Mouse (Mus musculus): ENCODE results near the gene Sarnp. TPM values are rescaled to one million over a fixed set of nuclear protein-coding genes. Genes with fewer than 3 reads are reported as not detected.
A peak's percentile ranks its signal among the peaks of the same experiment; 100 is the strongest.

Gene Sarnp
- polyA plus RNA-seq, 1 experiment from 2014 or later = 318 TPM

DNA sequence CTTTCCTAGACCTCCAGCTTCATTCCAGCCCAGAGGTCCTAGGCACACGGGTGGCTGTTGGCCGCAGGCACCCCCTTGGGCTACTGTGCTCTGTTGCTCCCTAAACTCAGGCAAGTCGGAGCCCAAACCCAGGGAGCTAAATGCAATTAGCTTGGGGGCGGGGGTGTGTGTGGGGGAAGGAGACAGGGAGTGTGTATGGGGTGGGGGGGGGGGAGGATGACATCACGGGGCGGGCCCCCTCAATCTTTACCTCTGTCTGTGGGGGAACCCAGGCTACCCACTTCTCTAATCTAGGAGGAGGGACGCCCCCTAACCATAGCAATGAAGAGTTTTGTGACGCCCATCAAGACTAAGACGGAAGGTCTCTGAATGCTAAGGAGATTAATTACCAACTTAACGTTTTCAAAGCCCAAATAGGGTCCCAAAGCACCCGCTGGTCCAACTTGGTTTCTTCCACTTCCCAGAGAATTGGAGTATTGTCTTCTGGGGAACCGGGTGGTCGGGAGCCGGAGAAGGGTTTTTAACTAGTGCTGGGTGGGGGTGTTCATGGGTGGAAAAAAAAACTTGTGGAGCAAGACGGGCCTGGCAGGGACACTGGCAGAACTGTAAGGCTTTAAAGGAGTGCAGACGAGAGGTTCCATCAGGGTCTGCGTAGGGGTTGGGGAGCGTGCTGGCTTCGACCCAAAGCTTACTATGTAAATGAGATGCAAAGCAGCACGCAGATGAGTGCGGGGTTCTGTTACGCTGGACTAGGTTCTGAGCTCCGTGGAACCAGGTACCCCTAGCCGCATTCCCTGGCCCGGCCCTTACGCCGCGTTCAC lies 12.7 kb upstream of the Sarnp start, which contains the start of gene Tmem198b:
Tmem198b (minus strand) TSS at position 100 of the 821 bp plus-strand sequence.
- Histone ChIP-seq H3K27ac (replicated peaks; ENCODE audit: low read depth, low read length) (peak within 1 kb of the TSS; percentile 98), H3K4me2 (ENCODE audit: low read depth, low read length) (peak within 1 kb of the TSS; percentile 54), H3K9me3 (replicated peaks; ENCODE audit: control insufficient read depth, low read length) (no peaks in the 10 kb centered on the region), H3K9ac (replicated peaks; ENCODE audit: low read length) (peak within 1 kb of the TSS; percentile 85), H3K27me3 (ENCODE audit: control insufficient read depth, insufficient read depth, low read length) (no peaks in the 10 kb centered on the region), H3K4me1 (ENCODE audit: control insufficient read depth, insufficient read depth, low read length) (no peaks in the 10 kb centered on the region), H3K36me3 (replicated peaks; ENCODE audit: control insufficient read depth, insufficient read depth, low read depth, low read length) (no peaks in the 10 kb centered on the region), H3K4me3 (ENCODE audit: low read depth, low read length) (peak within 1 kb of the TSS; percentile 82)
- peak; percentile 80 for DNase-seq (ENCODE audit: low spot score)
- WGBS = under 1% methylated on average over 28 of the region's 28 CpGs
- ATAC-seq (replicated peaks; ENCODE audit: insufficient number of reproducible peaks, low FRiP score, low TSS enrichment, low read depth) = peak; percentile 63

DNA sequence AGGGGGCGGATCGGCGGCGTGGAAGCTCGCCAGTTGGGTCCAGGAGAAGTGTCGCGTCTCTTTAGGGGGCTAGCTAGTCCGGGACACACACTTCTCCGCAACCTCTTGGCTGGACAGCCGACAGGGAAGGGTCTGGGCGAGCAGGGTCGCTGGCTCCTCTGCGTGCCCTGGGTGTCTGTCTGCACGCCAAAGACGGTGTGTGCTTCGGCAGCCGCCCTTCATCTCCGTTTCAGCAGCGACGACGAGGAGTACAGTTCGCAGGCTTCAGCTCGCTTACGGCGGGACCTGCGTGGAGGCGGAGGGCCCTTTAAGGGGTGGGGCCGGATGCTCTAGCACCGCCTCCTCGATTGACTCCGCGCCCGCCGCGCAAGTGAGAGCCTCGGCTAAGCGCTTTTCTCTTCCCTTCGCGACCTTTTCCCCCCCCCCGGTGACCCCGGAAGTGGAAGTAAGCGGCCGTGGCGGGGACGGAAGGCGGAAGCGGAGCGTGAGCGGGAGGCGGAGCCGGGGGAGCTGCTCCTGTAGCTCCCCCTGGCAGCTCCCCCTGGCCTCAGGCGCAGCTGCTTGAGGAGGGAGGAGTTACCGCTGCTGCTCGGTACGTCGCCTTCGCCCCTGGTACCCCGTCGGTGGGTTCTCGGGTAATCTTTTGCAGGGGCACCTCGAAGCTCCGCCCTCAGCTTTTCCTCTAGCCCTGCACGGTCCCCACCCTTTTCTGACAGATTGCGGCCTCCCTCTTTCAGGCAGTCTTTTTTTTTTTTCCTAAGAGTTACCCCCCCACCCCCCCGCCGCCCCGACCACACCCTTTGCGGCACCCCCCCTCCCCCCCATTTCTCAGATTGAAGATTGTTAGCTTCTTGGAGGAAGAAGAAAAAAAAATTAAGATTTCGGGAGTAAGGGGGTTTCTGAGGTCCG lies 11.8 kb upstream of the Sarnp start:
- Histone ChIP-seq H3K4me3 (ENCODE audit: low read depth, low read length) (peak overlapping the region; percentile 82), H3K9me3 (replicated peaks; ENCODE audit: control insufficient read depth, low read length) (no peaks in the 10 kb centered on the region), H3K4me1 (ENCODE audit: control insufficient read depth, insufficient read depth, low read length) (no peaks in the 10 kb centered on the region), H3K27ac (replicated peaks; ENCODE audit: low read depth, low read length) (peak overlapping the region; percentile 98), H3K4me2 (ENCODE audit: low read depth, low read length) (peak overlapping the region; percentile 54), H3K36me3 (replicated peaks; ENCODE audit: control insufficient read depth, insufficient read depth, low read depth, low read length) (no peaks in the 10 kb centered on the region), H3K27me3 (ENCODE audit: control insufficient read depth, insufficient read depth, low read length) (no peaks in the 10 kb centered on the region), H3K9ac (replicated peaks; ENCODE audit: low read length) (peak overlapping the region; percentile 85)
- peak; percentile 98 for DNase-seq (ENCODE audit: low spot score)
- WGBS = under 1% methylated on average over 62 of the region's 70 CpGs
- peak; percentile 91 for ATAC-seq (replicated peaks; ENCODE audit: insufficient number of reproducible peaks, low FRiP score, low TSS enrichment, low read depth)

DNA sequence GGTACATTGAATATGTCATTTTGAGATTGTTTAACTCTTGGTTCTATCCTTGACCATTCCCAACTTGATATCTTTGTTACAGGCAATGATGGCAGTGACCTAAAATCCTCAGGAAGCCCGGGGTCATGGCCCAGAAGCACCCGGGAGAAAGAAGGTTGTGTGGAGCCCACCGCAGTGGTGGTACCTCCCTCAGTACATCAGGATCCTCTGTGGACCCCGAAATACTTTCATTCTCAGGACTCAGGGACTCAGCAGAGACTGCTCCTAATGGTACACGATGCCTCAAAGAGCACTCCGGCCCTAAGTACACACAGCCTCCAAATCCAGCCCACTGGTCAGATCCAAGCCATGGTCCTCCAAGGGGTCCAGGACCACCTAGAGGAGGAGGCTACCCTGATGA lies 11.0 kb upstream of the Sarnp start:
- H3K9ac ChIP-seq (replicated peaks; ENCODE audit: low read length) = peak overlapping the region; percentile 59
- no peak overlapping the region for H3K27ac ChIP-seq (replicated peaks; ENCODE audit: low read depth, low read length)
- no peak for DNase-seq (ENCODE audit: low spot score)
- WGBS = 66% methylated on average over 6 of the region's 6 CpGs
- peak overlapping the region; percentile 82 for H3K4me3 ChIP-seq (ENCODE audit: low read depth, low read length)
- no peak for ATAC-seq (replicated peaks; ENCODE audit: insufficient number of reproducible peaks, low FRiP score, low TSS enrichment, low read depth)
- no peaks in the 10 kb centered on the region for H3K36me3 ChIP-seq (replicated peaks; ENCODE audit: control insufficient read depth, insufficient read depth, low read depth, low read length)
- H3K27me3 ChIP-seq (ENCODE audit: control insufficient read depth, insufficient read depth, low read length) = no peaks in the 10 kb centered on the region
- H3K4me2 ChIP-seq (ENCODE audit: low read depth, low read length) = peak overlapping the region; percentile 38
- H3K9me3 ChIP-seq (replicated peaks; ENCODE audit: control insufficient read depth, low read length) = no peaks in the 10 kb centered on the region
- no peaks in the 10 kb centered on the region for H3K4me1 ChIP-seq (ENCODE audit: control insufficient read depth, insufficient read depth, low read length)

GRCm38 (mm10) chr10:128807018-128807417 lies 10.1 kb upstream of the Sarnp start:
- WGBS = 92% methylated on average over 8 of the region's 8 CpGs

DNA sequence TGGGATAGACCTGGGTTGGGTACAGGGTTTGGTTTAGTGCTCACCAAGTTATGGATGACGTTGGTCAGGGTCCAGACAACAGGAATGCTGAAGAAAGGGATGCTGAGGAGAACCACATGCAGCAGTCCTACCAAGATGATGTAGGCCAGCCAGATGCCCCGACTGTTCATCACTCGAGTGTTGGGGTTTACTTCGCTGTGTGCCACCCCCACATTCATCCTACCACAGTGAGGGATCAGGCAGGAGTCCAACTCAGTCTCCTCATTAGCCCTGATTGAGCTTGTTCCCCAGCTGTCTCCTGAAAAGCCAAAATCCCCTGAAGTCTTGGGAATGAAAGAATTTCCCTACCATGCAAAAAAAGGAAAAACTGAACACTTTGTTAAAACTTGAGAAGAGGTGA lies 3.1 kb downstream of the Sarnp start:
- DNase-seq (ENCODE audit: low spot score) = no peak
- Histone ChIP-seq H3K4me3 (ENCODE audit: low read depth, low read length) (no peak overlapping the region), H3K36me3 (replicated peaks; ENCODE audit: control insufficient read depth, insufficient read depth, low read depth, low read length) (peaks cover 8% of the 10 kb centered on the region), H3K27ac (replicated peaks; ENCODE audit: low read depth, low read length) (no peak overlapping the region), H3K4me1 (ENCODE audit: control insufficient read depth, insufficient read depth, low read length) (no peaks in the 10 kb centered on the region), H3K4me2 (ENCODE audit: low read depth, low read length) (no peak overlapping the region), H3K9me3 (replicated peaks; ENCODE audit: control insufficient read depth, low read length) (no peaks in the 10 kb centered on the region), H3K9ac (replicated peaks; ENCODE audit: low read length) (no peak overlapping the region), H3K27me3 (ENCODE audit: control insufficient read depth, insufficient read depth, low read length) (no peaks in the 10 kb centered on the region)
- no peak for ATAC-seq (replicated peaks; ENCODE audit: insufficient number of reproducible peaks, low FRiP score, low TSS enrichment, low read depth)
- WGBS = 87% methylated on average over 4 of the region's 4 CpGs

More at GRCm38 (mm10) chr10:128807018-128807417, 10.1 kb upstream of the Sarnp start:
- Histone ChIP-seq H3K4me2 (ENCODE audit: low read depth, low read length) (peak overlapping the region; percentile 24; the same call in 1 of the 2 replicates), H3K9ac (replicated peaks; ENCODE audit: low read length) (no peak overlapping the region), H3K27me3 (ENCODE audit: control insufficient read depth, insufficient read depth, low read length) (no peaks in the 10 kb centered on the region), H3K36me3 (replicated peaks; ENCODE audit: control insufficient read depth, insufficient read depth, low read depth, low read length) (no peaks in the 10 kb centered on the region), H3K4me3 (ENCODE audit: low read depth, low read length) (no peak overlapping the region), H3K9me3 (replicated peaks; ENCODE audit: control insufficient read depth, low read length) (no peaks in the 10 kb centered on the region), H3K27ac (replicated peaks; ENCODE audit: low read depth, low read length) (no peak overlapping the region), H3K4me1 (ENCODE audit: control insufficient read depth, insufficient read depth, low read length) (no peaks in the 10 kb centered on the region)
- ATAC-seq (replicated peaks; ENCODE audit: insufficient number of reproducible peaks, low FRiP score, low TSS enrichment, low read depth) = no peak
- no peak for DNase-seq (ENCODE audit: low spot score)

- H3K4me3 ChIP-seq (ENCODE audit: low read depth, low read length) = peak within 1 kb of the TSS; percentile 87
- under 1% methylated on average over 46 of the region's 46 CpGs for WGBS
- peak within 1 kb of the TSS; percentile 79 for H3K4me2 ChIP-seq (ENCODE audit: low read depth, low read length)
- peak within 1 kb of the TSS; percentile 85 for H3K9ac ChIP-seq (replicated peaks; ENCODE audit: low read length)
- peaks cover 6% of the 10 kb centered on the region for H3K36me3 ChIP-seq (replicated peaks; ENCODE audit: control insufficient read depth, insufficient read depth, low read depth, low read length)
- DNase-seq (ENCODE audit: low spot score) = peak; percentile 99
- H3K27me3 ChIP-seq (ENCODE audit: control insufficient read depth, insufficient read depth, low read length) = no peaks in the 10 kb centered on the region
- no peaks in the 10 kb centered on the region for H3K4me1 ChIP-seq (ENCODE audit: control insufficient read depth, insufficient read depth, low read length)
- ATAC-seq (replicated peaks; ENCODE audit: insufficient number of reproducible peaks, low FRiP score, low TSS enrichment, low read depth) = peak; percentile 100
- H3K27ac ChIP-seq (replicated peaks; ENCODE audit: low read depth, low read length) = no peak within 1 kb of the TSS
- H3K9me3 ChIP-seq (replicated peaks; ENCODE audit: control insufficient read depth, low read length) = no peaks in the 10 kb centered on the region
Measured at GRCm38 (mm10) chr10:128821358-128822056, 4.4 kb downstream of the Sarnp start, which contains the start of gene Ormdl2. Gene Ormdl2 (minus strand): TSS chr10:128821645.

DNA sequence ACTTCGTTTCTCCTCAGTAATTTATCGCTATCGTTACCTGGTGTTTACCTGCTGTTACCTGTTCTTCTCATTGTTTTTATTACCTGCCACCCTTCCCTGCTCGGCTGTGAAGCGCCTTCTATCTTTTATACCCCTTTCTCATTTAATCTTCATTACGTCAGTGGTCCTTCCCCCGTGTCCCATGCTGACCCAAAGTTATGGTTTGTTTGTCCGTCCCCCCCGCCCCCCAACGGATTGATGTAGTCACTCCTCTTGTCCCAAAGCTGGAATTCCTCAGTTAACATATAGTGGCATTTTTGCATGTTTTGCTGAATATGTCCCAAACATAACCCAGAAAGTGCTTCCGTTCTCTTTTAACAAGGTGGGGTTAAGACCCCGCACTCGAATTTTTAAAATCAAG lies 5.0 kb downstream of the Sarnp start:
- Histone ChIP-seq H3K27ac (replicated peaks; ENCODE audit: low read depth, low read length) (no peak overlapping the region), H3K27me3 (ENCODE audit: control insufficient read depth, insufficient read depth, low read length) (no peaks in the 10 kb centered on the region), H3K4me2 (ENCODE audit: low read depth, low read length) (peak overlapping the region; percentile 79), H3K4me1 (ENCODE audit: control insufficient read depth, insufficient read depth, low read length) (no peaks in the 10 kb centered on the region), H3K4me3 (ENCODE audit: low read depth, low read length) (peak overlapping the region; percentile 87), H3K9ac (replicated peaks; ENCODE audit: low read length) (peak overlapping the region; percentile 85), H3K9me3 (replicated peaks; ENCODE audit: control insufficient read depth, low read length) (no peaks in the 10 kb centered on the region), H3K36me3 (replicated peaks; ENCODE audit: control insufficient read depth, insufficient read depth, low read depth, low read length) (peaks cover 4% of the 10 kb centered on the region)
- ATAC-seq (replicated peaks; ENCODE audit: insufficient number of reproducible peaks, low FRiP score, low TSS enrichment, low read depth) (no peak), DNase-seq (ENCODE audit: low spot score) (no peak)
- WGBS = 5% methylated on average over 13 of the region's 13 CpGs
